Mouse (Mus musculus): Measurements from ENCODE around the gene Slc2a9.
"Not testable (repeated sequence)": the region's sequence is repeated elsewhere in the genome, so short reads cannot be mapped to it uniquely, and the experiment has no call there.

The Slc2a9 gene

GRCm38 (mm10) chr5:38504116-38504515, 1.2 kb upstream of the Slc2a9 start:
- DNase-seq (ENCODE audit: low spot score in 2 of 2), result no peak

DNA sequence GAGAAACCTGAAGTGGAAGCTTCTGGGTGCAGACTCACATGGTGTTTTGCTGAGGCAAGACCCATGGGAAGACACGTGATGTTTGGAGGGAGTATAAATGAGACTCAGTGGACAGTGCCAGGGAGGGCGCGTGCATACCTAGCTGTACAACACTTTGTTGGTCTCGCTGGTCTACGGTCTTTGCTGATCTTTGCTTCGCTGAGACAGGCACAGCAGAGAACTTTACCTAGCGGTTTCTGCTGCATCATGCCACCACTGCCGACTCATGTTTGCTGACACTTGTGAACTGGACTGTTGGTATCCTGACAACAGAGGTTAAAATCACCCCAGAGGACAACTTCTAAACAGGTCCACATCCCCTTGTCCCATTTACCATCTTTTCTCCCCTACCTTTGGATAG, 2.9 kb downstream of the Slc2a9 start:
- no peak for DNase-seq (ENCODE audit: low spot score in 2 of 2)

DNA sequence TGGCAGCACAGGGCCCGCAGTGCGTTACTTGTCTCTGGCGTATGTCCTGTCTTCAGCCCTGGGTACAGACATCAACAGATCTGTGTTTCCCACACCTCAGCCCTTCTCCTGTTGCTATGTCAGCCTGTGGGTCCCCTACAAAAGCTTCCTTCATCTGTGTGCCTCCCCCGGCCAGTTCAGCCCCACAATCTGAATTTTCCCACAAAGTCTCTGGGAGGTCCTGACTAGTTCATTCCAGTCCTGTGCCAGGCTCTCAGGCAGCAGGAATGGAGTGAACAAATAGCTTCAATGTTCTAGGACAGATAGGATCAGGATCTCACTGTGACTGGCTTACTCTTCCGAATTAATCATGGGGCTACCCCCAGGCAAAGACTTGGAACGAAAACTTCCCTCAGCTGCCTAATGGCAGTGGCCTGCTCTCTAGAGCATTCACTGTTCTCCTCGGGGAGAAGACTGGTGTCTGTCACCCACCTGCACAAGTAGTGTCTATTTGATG, 3.6 kb downstream of the Slc2a9 start:
- DNase-seq (ENCODE audit: low spot score in 2 of 2), result no peak

GRCm38 (mm10) chr5:38498479-38498878, 4.5 kb downstream of the Slc2a9 start:
- no peak for DNase-seq (ENCODE audit: low spot score in 2 of 2)

DNA sequence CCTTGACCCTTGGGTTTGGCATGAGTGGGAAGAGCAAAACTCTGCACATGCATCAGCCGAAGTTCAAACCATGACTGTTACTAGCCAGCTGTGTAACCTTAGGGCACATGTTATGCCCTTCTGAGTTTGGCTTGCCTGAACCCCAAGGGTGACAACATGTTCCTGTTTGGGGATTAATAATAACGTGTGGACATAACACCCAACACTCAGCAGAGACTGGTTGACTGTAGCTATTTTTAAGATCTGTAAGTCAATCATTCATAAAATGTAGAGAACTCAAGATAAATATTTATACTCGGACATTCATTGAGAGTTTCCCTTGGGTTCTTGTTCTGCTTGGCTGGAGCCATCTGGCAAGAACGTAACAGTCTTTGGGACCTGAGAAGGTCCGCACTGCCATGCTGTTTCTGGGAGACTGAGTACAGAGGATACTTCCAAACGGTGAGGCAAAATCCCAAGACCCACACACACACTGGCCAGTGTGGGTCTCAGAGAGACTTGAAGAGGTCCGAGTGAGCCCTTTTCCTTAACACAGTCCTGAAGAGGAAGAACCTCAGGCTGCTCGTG, 6.4 kb downstream of the Slc2a9 start:
- DNase-seq (ENCODE audit: low spot score in 2 of 2), result no peak

DNA sequence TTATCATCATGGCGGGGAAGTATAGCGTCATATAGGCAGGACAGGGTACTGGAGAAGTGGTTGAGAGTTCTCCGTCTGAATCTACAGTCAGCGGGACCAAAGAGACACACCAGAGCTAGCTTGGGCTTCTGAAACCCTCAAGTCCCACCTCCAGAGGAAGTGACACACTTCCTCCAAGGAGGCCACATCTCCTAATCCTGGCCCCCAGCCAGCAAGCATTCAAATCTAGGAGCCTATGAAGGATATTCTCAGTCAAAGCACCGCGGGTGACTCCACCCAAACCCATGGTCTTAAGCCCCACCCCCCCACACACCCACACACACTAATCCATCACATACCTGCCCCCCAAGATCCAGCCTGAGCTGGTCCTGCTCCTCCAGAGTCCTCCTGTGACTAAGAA, 9.1 kb downstream of the Slc2a9 start:
- no peak for DNase-seq (ENCODE audit: low spot score in 2 of 2)

- no peak for DNase-seq (ENCODE audit: low spot score in 2 of 2)
Observed at GRCm38 (mm10) chr5:38491763-38492162, 11.2 kb downstream of the Slc2a9 start.

DNA sequence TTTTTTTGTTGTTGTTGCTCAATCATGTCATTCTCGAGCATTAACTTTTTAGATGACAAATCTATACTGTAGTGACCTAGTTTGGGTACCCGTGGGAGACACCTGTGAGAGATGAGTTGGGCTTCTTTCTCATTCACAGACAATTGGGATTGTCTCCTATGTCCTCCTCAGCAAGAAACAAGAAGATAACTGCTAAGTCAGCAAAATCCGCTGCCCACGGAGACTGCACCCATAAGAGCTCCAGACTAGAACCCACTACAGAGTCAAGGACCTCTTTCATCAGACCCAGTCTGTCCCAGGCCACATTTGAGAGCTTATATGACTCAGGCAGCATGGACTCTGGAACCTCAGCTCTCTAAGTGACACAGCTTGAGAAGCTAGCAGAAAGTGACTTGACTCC, 13.2 kb downstream of the Slc2a9 start:
- no peak for DNase-seq (ENCODE audit: low spot score in 2 of 2)

DNA sequence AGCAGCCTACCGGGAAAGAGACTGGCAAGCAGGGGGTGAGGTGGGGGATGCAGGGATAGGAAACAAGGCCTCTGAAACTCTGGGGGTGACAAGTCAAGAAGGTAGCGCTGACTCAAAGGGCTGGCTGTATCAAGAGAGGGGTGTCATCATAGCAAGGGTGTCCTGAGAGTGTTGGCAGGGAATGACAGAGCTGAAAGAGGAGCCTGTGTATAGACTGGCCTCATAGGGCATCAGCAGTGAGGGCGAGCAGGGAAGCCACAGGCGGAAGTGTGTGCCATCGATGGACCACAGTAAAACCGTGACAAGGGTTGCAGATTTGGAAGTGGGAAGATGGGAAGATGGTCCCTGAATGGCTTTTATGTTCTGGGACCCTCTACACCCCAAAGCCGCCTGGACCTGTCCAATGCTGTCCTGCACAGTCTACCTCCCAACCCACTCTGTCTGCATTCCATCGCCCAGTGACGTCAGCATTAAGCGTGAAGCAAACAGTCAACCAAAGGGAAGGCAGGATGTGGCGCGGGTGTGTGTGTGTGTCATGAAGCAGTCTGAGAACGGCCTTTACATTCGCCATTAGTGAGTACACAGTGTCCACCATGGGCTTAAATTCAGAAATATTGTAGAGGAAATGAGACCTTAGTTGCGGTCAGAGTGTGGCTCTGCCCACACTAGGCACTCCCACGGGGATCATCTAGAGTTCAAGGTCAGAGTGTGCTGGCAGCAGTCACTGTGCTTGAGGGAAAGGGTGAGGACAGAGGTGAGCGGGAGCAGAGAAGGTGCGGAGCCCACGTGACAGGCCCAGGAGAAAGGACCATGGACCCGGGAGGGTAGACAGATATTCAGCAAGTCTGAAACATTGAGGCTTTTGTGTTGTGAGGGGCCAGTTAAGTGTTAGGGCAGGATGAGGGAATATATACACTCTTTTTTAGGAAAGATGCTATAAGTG, 14.0 kb downstream of the Slc2a9 start:
- DNase-seq (ENCODE audit: low spot score in 2 of 2), result no peak

DNA sequence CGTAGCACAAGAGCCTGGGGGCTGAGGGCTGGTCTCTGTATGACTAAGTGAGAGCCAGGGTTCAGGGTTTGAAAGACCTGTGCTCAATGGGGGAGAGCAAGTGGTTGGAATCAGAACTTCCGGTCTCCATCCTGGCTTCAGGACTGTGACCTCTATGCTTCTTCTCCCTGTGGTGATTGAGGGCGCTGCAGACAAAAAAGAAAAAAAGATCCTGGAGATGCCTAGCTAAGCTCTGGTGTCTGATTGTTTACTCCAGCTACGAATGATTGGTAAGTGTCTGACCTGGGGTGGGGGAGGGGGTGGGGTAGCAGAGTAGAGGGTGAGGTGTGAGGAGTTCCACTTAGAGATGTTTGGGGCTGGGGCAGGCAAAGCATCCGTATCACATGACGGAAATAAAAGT, 14.9 kb downstream of the Slc2a9 start:
- no peak for DNase-seq (ENCODE audit: low spot score in 2 of 2)

GRCm38 (mm10) chr5:38487247-38487646, 15.7 kb downstream of the Slc2a9 start:
- no peak for DNase-seq (ENCODE audit: low spot score in 2 of 2)

DNA sequence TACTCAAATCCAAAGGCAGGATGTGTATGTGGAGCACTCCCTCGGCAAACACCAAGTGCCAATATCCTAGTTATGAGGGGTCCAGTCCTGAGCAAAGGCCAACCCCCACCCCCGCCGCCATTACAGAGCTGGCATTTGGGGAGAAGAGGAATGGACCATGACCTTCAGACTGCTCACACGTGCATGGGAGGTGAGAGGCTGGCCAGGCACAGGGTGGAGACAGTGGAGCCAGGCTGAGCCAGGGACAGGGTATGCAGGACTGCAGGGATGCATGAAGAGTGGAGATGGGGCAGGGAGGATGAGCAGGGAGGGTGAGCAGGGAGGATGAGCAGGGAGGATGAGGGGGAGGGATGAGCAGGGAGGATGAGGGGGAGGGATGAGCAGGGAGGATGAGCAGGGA, 17.0 kb downstream of the Slc2a9 start:
- no peak for DNase-seq (ENCODE audit: low spot score in 2 of 2)

DNA sequence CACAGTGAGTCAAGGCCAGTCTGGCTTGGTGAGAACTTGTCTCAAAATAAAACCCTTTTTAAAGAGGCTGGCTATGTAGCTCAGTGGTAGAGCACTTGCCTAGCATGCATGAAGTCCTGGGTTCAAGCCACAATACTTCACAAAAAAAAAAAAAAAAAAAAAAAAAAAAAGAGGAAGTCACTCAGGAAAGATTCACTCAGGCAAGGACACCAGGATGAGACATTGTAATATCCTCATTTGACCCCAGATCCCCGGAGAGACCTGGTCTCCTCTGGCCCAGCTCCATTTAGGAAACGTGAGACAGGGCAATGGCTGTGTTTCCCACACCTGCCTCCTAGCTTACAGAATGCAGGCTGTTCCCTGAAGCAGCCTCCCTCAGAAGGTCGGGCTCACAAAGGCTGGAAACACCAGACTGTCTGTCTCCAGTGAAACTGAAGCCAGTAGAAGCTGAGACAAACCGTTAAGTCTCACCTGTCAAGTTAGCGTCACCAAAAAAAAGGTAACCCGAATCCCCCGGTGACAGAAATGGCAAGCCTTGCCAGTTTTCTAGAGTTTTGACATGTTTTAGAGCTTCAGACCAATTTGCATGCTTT, 19.3 kb downstream of the Slc2a9 start:
- no peak for DNase-seq (ENCODE audit: low spot score in 2 of 2)

GRCm38 (mm10) chr5:38480822-38481707, 21.9 kb downstream of the Slc2a9 start:
- DNase-seq (ENCODE audit: low spot score in 2 of 2), result peak in 1 of 2 experiments; percentile 56

DNA sequence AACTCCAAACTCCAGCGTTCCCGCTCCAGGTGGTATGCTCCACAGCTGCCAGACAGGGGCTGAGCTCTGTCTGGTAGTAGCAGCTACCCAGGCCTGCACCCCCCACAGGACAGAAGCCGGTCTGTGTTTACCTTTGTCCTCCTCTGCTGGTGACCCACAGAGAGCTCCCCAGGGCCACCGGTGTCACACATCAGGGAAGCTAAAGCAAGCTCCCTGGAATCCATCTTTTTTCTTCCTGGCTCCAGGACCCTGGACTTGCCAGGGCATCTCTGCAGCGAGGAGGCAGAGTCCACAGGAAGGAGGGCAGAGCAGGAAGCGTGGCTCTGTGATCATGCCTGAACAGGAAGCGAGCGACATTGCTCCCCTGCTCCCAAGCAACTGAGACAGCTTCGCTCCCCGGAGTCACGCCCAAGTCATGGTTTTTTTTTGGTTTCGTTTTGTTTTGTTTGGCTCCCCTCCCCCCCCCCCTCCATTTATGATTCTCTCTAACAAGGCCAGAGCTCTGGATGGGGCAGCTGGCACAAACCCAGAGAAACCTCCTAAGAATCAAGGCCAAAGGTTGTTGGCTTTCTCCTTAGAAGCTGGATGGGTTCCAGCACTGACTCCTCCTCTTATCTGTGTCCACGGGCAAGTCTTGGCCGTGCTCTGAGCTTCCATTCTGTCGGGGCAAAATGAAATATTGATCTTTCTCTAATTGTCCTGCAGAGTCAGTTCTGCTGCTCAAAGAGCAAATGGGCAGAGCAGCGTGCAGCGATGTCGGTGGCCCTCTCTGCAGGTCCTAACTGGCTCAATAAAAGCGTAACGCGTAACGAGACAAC, 22.8 kb downstream of the Slc2a9 start:
- peak; percentile 24 to 68 for DNase-seq (ENCODE audit: low spot score in 2 of 2)

DNA sequence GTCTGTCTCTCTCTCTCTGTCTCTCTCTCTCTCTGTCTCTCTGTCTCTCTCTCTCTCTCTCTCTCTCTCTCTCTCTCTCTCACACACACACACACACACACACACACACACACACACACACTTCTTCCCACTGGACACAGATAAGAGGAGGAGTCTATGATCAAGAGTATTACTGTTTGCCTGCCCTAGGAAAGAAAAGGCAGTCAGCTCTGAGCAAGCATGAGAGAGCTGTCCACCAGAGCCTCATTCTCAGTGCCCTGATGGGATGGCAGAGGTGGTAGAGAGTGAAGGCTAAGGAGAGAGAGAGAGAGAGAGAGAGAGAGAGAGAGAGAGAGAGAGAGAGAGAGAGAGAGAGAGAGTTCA, 23.4 kb downstream of the Slc2a9 start:
- not testable (repeated sequence) for DNase-seq (ENCODE audit: low spot score in 2 of 2)

GRCm38 (mm10) chr5:38479027-38479426, 23.9 kb downstream of the Slc2a9 start:
- DNase-seq (ENCODE audit: low spot score in 2 of 2), result peak; percentile 18 to 64

- peak; percentile 14 to 59 for DNase-seq (ENCODE audit: low spot score in 2 of 2)
Observed at GRCm38 (mm10) chr5:38477731-38478445, 25.1 kb downstream of the Slc2a9 start.

- peak; percentile 45 to 84 for DNase-seq (ENCODE audit: low spot score in 2 of 2)
Observed at GRCm38 (mm10) chr5:38476861-38477565, 25.9 kb downstream of the Slc2a9 start.

- peak in 1 of 2 experiments; percentile 53 for DNase-seq (ENCODE audit: low spot score in 2 of 2)
Observed at GRCm38 (mm10) chr5:38470881-38471280, 32.1 kb downstream of the Slc2a9 start.
